Comparison of ENCODE assay signal across 8 mouse cellular contexts in genomic region chr4:141928881-141929281, GRCm38 (mm10). TPM values are rescaled to one million over a fixed set of nuclear protein-coding genes. Genes with fewer than 3 reads are reported as not detected.
DNase-seq lines count a peak whose midpoint lies in the region; ATAC-seq and TF ChIP-seq lines count a peak whose summit lies in the region.

No protein-coding gene starts in this region.

- no peaks in the 10 kb centered on the region for H3K36me3 ChIP-seq in intestine, embryonic 16.5 days (ENCODE audit: control insufficient read depth, insufficient read depth, low read length)

- TF ChIP-seq CTCF in Patski (IDR thresholded peaks at IDR 0.05) = no peak

- no peaks in the 10 kb centered on the region for H3K9me3 ChIP-seq in intestine, embryonic 16.5 days (ENCODE audit: control insufficient read depth, low read length)

- H3K9ac ChIP-seq in intestine, embryonic 16.5 days (ENCODE audit: low read depth, low read length) = no peak overlapping the region

- peak; percentile 83 for ATAC-seq in Patski
- ATAC-seq in intestine, embryonic 16.5 days = peak; percentile 45

- H3K27ac ChIP-seq in intestine, embryonic 16.5 days (ENCODE audit: low read length) = no peak overlapping the region

- peak; percentile 49 for DNase-seq in layer of hippocampus, adult 9-11 months
- DNase-seq in layer of hippocampus, adult 11-12 months (ENCODE audit: low spot score) = no peak
- peak; percentile 76 for DNase-seq in Patski (ENCODE audit: low read depth, low spot score)
- peak; percentile 38 for DNase-seq in cerebellum, adult 11 months
- DNase-seq in lung, postnatal 4 days = peak; percentile 57 to 72
- DNase-seq in spleen, adult 12 weeks (ENCODE audit: low spot score) = no peak
- DNase-seq in T-cell, adult 2 months (ENCODE audit: low spot score) = no peak

- in situ Hi-C loops in Patski (cut with MboI; ENCODE audit: low pct_unique_long_range_greater_than_20kb) = loop anchor here (5.0 kb wide), 1 partner anchor 57 kb away; the partner anchor contains the start of gene Efhd2

- no peak overlapping the region for H3K4me3 ChIP-seq in intestine, embryonic 16.5 days (ENCODE audit: low read length)

- CTCF ChIA-PET in Patski (lab: Charles Lee) = interaction anchor here (0.6 kb wide), 1 partner anchor 19 kb away, joined by 3 read pairs; no protein-coding TSS in a partner anchor

- 0 out of 2 replicates have a peak, but pooled peaks cover 6% of the 10 kb centered on the region for H3K4me1 ChIP-seq in intestine, embryonic 16.5 days (ENCODE audit: control insufficient read depth, insufficient read depth, low read length)

- H3K4me2 ChIP-seq in intestine, embryonic 16.5 days (ENCODE audit: low read depth, low read length) = no peak overlapping the region

- H3K27me3 ChIP-seq in Patski = no peaks in the 10 kb centered on the region
- H3K27me3 ChIP-seq in intestine, embryonic 16.5 days (replicated peaks; ENCODE audit: control insufficient read depth, insufficient read depth, low read length) = no peaks in the 10 kb centered on the region

- WGBS in intestine, embryonic 16.5 days = 51% methylated on average over 7 of the region's 7 CpGs

- POLR2A ChIA-PET in Patski (lab: Charles Lee) = interaction anchor here (0.9 to 1.4 kb wide), 2 partner anchors 46 to 62 kb away, joined by 3 to 4 read pairs; no protein-coding TSS in a partner anchor

RNA-seq across cellular contexts. Expression of gene Efhd2, which starts 54.2 kb away (rescaled TPM):
- 54.6 TPM for polyA plus RNA-seq in Patski (2021)
- polyA plus RNA-seq in intestine, embryonic 16.5 days (2015; fragmentation: Nextera tagmentation; extraction: Ambion mirVana) = 140 and 163 TPM in 2 replicates

Comparison
In these comparisons a context has a peak if more than half of its experiments do, and no peak if none do; other contexts are left out.
1. DNase-seq: peak in layer of hippocampus, adult 9-11 months (single experiment), Patski (single experiment), cerebellum, adult 11 months (single experiment) and lung, postnatal 4 days (2 of 2); none in layer of hippocampus, adult 11-12 months (single experiment), spleen, adult 12 weeks (single experiment) and T-cell, adult 2 months (single experiment).